Mouse (Mus musculus): Measurements from ENCODE around the gene Pak6. TPM values are rescaled to one million over a fixed set of nuclear protein-coding genes. Genes with fewer than 3 reads are reported as not detected.
A peak's percentile ranks its signal among the peaks of the same experiment; 100 is the strongest.
"Not testable (repeated sequence)": the region's sequence is repeated elsewhere in the genome, so short reads cannot be mapped to it uniquely, and the experiment has no call there.

Gene Pak6
- polyA plus RNA-seq, 1 experiment from 2014 or later, result 2.8 TPM

DNA sequence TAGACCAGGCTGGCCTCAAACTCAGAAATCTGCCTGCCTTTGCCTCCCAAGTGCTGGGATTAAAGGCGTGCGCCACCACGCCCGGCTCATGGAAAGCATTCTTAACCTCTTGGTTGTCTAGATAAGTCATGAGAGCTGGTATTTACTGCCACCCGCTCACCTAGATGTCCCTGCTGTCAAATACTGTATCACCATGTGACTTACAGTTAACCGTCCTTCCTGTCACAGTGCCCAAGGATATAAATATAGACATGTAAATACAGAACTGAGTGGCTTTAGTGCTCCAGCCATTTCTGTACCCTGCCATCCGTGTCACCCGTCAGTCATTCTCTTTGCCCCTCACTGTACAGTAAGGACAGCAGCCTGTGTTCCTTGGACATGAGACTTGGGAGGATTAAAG is 24.4 kb upstream of the Pak6 start:
- Histone ChIP-seq H3K27me3 (replicated peaks; ENCODE audit: control insufficient read depth, insufficient read depth, low read length) (no peaks in the 10 kb centered on the region), H3K4me3 (ENCODE audit: low read depth, low read length) (no peak overlapping the region), H3K27ac (ENCODE audit: low read depth, low read length) (no peak overlapping the region), H3K9ac (ENCODE audit: low read depth, low read length) (no peak overlapping the region), H3K4me1 (replicated peaks; ENCODE audit: control insufficient read depth, insufficient read depth, low read length) (no peaks in the 10 kb centered on the region), H3K4me2 (no peak overlapping the region), H3K9me3 (ENCODE audit: control insufficient read depth, low read length) (no peaks in the 10 kb centered on the region), H3K36me3 (ENCODE audit: control insufficient read depth, insufficient read depth, low read length) (peaks cover 60% of the 10 kb centered on the region)
- ATAC-seq (replicated peaks; ENCODE audit: low FRiP score) (no peak), DNase-seq (ENCODE audit: low spot score) (no peak)
- WGBS, result 91% methylated on average over 8 of the region's 8 CpGs

DNA sequence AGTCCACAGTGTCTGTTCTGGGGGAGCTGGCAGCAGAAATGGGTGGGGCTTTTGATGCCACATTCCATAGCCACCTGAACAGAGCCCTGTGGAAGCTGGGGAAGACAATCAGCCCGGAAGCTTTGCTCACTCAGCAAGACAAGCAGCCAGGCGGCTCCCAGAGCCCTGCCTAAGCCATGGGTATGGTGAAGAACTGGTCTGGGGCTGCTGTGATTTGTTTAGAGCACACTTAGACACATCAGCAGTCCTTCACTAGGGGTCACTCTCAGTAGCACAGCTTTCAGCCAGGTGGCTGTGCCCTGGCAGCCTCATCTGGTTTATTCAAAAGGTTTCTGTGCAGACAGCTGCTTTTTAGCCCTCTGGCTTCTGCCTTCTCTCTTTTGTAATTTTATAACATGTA is 22.0 kb upstream of the Pak6 start:
- Histone ChIP-seq H3K4me2 (no peak overlapping the region), H3K36me3 (ENCODE audit: control insufficient read depth, insufficient read depth, low read length) (peaks cover 50% of the 10 kb centered on the region), H3K4me3 (ENCODE audit: low read depth, low read length) (no peak overlapping the region), H3K4me1 (replicated peaks; ENCODE audit: control insufficient read depth, insufficient read depth, low read length) (no peaks in the 10 kb centered on the region), H3K27ac (ENCODE audit: low read depth, low read length) (no peak overlapping the region), H3K9me3 (ENCODE audit: control insufficient read depth, low read length) (no peaks in the 10 kb centered on the region), H3K27me3 (replicated peaks; ENCODE audit: control insufficient read depth, insufficient read depth, low read length) (no peaks in the 10 kb centered on the region), H3K9ac (ENCODE audit: low read depth, low read length) (no peak overlapping the region)
- WGBS, result 76% methylated on average over 2 of the region's 2 CpGs
- DNase-seq (ENCODE audit: low spot score), result no peak
- no peak for ATAC-seq (replicated peaks; ENCODE audit: low FRiP score)

- Histone ChIP-seq H3K9me3 (ENCODE audit: control insufficient read depth, low read length) (no peaks in the 10 kb centered on the region), H3K27ac (ENCODE audit: low read depth, low read length) (no peak overlapping the region), H3K9ac (ENCODE audit: low read depth, low read length) (no peak overlapping the region), H3K4me3 (ENCODE audit: low read depth, low read length) (no peak overlapping the region), H3K36me3 (ENCODE audit: control insufficient read depth, insufficient read depth, low read length) (peaks cover 43% of the 10 kb centered on the region), H3K27me3 (replicated peaks; ENCODE audit: control insufficient read depth, insufficient read depth, low read length) (no peaks in the 10 kb centered on the region), H3K4me1 (replicated peaks; ENCODE audit: control insufficient read depth, insufficient read depth, low read length) (no peaks in the 10 kb centered on the region), H3K4me2 (no peak overlapping the region)
- WGBS, result 89% methylated on average over 3 of the region's 3 CpGs
- DNase-seq (ENCODE audit: low spot score) (no peak), ATAC-seq (replicated peaks; ENCODE audit: low FRiP score) (no peak)
Observed at GRCm38 (mm10) chr2:118642431-118642830, 20.7 kb upstream of the Pak6 start.

DNA sequence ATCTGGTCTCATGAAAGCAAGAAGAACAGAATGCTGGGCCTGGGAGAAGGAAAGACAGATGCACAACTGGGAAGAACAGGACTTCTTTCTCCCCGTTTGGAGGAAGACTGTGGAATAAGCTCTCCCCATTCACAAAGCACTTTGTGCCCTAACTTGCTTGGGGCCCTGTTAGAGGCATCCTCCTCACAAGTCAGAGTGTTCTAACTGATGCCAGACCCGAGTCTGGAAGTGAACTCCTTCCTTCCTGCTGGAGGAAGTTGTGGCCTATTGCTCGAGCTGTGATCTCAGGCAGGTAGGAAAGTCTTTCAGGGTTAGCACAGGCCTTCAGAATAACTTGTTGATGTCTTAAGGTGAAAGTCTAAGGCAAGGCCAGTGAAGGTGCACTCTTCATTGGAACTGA is 20.2 kb upstream of the Pak6 start:
- Histone ChIP-seq H3K9ac (ENCODE audit: low read depth, low read length) (no peak overlapping the region), H3K4me2 (no peak overlapping the region), H3K4me1 (replicated peaks; ENCODE audit: control insufficient read depth, insufficient read depth, low read length) (no peaks in the 10 kb centered on the region), H3K27me3 (replicated peaks; ENCODE audit: control insufficient read depth, insufficient read depth, low read length) (no peaks in the 10 kb centered on the region), H3K36me3 (ENCODE audit: control insufficient read depth, insufficient read depth, low read length) (peaks cover 43% of the 10 kb centered on the region), H3K9me3 (ENCODE audit: control insufficient read depth, low read length) (no peaks in the 10 kb centered on the region), H3K27ac (ENCODE audit: low read depth, low read length) (no peak overlapping the region), H3K4me3 (ENCODE audit: low read depth, low read length) (no peak overlapping the region)
- DNase-seq (ENCODE audit: low spot score), result no peak
- ATAC-seq (replicated peaks; ENCODE audit: low FRiP score), result no peak
- WGBS, result 73% methylated on average over 3 of the region's 3 CpGs

DNA sequence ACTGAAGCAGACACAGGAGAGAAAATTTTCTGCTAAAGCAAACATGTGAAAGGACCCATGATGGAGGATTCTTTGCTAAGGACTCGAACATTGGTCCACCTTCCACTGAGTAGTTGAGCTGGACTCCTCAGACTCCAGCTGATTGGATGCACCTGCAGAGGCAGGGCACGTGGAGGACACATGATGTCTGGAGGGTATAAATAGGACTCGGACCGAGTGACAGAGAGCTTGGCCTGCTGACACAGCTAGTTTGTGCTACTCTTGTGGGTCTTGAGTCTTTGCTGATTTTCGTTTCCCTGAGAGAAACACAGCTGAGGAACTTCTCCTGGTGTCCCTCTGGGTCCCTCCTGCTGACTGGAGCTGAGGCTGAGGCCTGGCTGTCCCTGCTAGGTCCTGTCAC is 16.4 kb upstream of the Pak6 start:
- WGBS, result 87% methylated on average over 5 of the region's 5 CpGs
- no peak overlapping the region for H3K27ac ChIP-seq (ENCODE audit: low read depth, low read length)
- H3K9me3 ChIP-seq (ENCODE audit: control insufficient read depth, low read length), result no peaks in the 10 kb centered on the region
- DNase-seq (ENCODE audit: low spot score) (no peak), ATAC-seq (replicated peaks; ENCODE audit: low FRiP score) (no peak)
- H3K36me3 ChIP-seq (ENCODE audit: control insufficient read depth, insufficient read depth, low read length), result peaks cover 15% of the 10 kb centered on the region
- no peaks in the 10 kb centered on the region for H3K4me1 ChIP-seq (replicated peaks; ENCODE audit: control insufficient read depth, insufficient read depth, low read length)
- H3K9ac ChIP-seq (ENCODE audit: low read depth, low read length), result no peak overlapping the region
- no peak overlapping the region for H3K4me3 ChIP-seq (ENCODE audit: low read depth, low read length)
- no peaks in the 10 kb centered on the region for H3K27me3 ChIP-seq (replicated peaks; ENCODE audit: control insufficient read depth, insufficient read depth, low read length)
- no peak overlapping the region for H3K4me2 ChIP-seq

DNA sequence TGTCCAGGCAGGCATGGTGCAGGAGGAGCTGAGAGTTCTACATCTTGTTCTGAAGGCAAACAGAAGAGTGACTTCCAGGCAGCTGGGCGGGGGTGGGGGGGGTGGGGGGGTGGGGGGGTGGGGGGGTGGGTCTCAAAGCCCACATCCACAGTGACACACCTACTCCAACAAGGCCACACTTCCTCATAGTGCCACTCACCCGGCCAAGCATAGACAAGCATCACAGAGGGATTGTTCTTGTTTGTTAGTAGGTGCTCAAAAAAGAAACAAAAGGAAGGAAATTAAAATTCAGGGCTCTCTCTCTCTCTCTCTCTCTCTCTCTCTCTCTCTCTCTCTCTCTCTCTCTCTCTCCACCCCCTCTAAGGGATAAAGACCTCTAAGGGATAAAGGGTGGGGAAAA is 12.4 kb upstream of the Pak6 start:
- ATAC-seq (replicated peaks; ENCODE audit: low FRiP score); H3K9ac ChIP-seq (ENCODE audit: low read depth, low read length); H3K9me3 ChIP-seq (ENCODE audit: control insufficient read depth, low read length); DNase-seq (ENCODE audit: low spot score); H3K4me1 ChIP-seq (replicated peaks; ENCODE audit: control insufficient read depth, insufficient read depth, low read length); H3K27ac ChIP-seq (ENCODE audit: low read depth, low read length); H3K4me3 ChIP-seq (ENCODE audit: low read depth, low read length); H3K36me3 ChIP-seq (ENCODE audit: control insufficient read depth, insufficient read depth, low read length); H3K27me3 ChIP-seq (replicated peaks; ENCODE audit: control insufficient read depth, insufficient read depth, low read length); H3K4me2 ChIP-seq: not testable (repeated sequence)
- WGBS, result 53% methylated on average over 2 of the region's 2 CpGs

GRCm38 (mm10) chr2:118656688-118657281 is 6.3 kb upstream of the Pak6 start:
- Histone ChIP-seq H3K9ac (ENCODE audit: low read depth, low read length) (no peak overlapping the region), H3K36me3 (ENCODE audit: control insufficient read depth, insufficient read depth, low read length) (no peaks in the 10 kb centered on the region), H3K4me2 (no peak overlapping the region), H3K4me1 (replicated peaks; ENCODE audit: control insufficient read depth, insufficient read depth, low read length) (peaks cover 40% of the 10 kb centered on the region), H3K27me3 (replicated peaks; ENCODE audit: control insufficient read depth, insufficient read depth, low read length) (no peaks in the 10 kb centered on the region), H3K4me3 (ENCODE audit: low read depth, low read length) (no peak overlapping the region), H3K9me3 (ENCODE audit: control insufficient read depth, low read length) (no peaks in the 10 kb centered on the region), H3K27ac (ENCODE audit: low read depth, low read length) (no peak overlapping the region)
- DNase-seq (ENCODE audit: low spot score), result no peak
- WGBS, result 47% methylated on average over 3 of the region's 3 CpGs
- no peak for ATAC-seq (replicated peaks; ENCODE audit: low FRiP score)

DNA sequence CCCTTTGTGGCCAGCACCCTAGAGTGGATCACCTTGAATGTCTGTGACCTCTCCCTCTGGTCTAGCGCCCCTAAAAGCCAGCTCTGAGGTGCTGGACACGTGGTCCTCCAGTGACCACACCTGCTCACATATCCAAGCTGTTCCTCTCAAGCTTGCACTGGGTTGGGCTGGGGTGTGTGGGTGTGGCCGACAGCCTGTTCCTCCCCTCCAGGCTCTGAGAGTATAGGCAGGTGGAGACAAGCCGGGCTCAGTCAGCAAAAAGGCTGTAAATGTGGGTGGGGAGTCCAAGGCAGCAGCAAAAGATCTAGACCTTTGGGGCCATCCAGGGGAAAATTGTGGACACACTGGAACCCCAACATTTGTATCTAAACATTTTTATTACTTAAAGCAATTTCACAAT is 4.6 kb upstream of the Pak6 start:
- WGBS, result 29% methylated on average over 4 of the region's 4 CpGs
- H3K27ac ChIP-seq (ENCODE audit: low read depth, low read length), result peak overlapping the region; percentile 96
- H3K36me3 ChIP-seq (ENCODE audit: control insufficient read depth, insufficient read depth, low read length), result no peaks in the 10 kb centered on the region
- H3K4me1 ChIP-seq (replicated peaks; ENCODE audit: control insufficient read depth, insufficient read depth, low read length), result peaks cover 51% of the 10 kb centered on the region
- DNase-seq (ENCODE audit: low spot score) (peak; percentile 56), ATAC-seq (replicated peaks; ENCODE audit: low FRiP score) (peak; percentile 83)
- H3K9me3 ChIP-seq (ENCODE audit: control insufficient read depth, low read length), result no peaks in the 10 kb centered on the region
- H3K4me2 ChIP-seq, result peak overlapping the region; percentile 65
- H3K9ac ChIP-seq (ENCODE audit: low read depth, low read length), result peak overlapping the region; percentile 65
- no peaks in the 10 kb centered on the region for H3K27me3 ChIP-seq (replicated peaks; ENCODE audit: control insufficient read depth, insufficient read depth, low read length)
- H3K4me3 ChIP-seq (ENCODE audit: low read depth, low read length), result no peak overlapping the region

DNA sequence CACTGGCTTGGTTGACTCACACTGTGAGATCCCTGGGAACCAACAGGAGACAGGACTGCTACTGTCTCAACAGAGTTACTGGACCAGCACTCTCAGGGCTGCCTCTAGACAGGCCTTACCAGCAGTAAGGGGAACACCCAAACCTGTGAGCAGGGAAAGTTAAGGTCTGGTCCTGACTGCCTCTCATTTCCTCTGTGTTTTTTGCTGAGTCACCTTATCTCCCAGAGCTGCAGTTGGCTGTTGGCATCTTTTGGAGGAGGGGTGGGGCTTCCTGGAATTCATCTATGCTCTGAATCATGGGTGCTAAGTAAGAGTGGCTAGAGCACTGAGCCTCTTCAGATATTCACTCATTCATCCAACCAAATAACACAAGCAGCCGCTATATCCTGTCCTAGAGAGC is 4.0 kb upstream of the Pak6 start:
- Histone ChIP-seq H3K27ac (ENCODE audit: low read depth, low read length) (peak overlapping the region; percentile 96), H3K36me3 (ENCODE audit: control insufficient read depth, insufficient read depth, low read length) (no peaks in the 10 kb centered on the region), H3K27me3 (replicated peaks; ENCODE audit: control insufficient read depth, insufficient read depth, low read length) (peaks cover 3% of the 10 kb centered on the region; the same call in 1 of the 2 replicates), H3K4me1 (replicated peaks; ENCODE audit: control insufficient read depth, insufficient read depth, low read length) (peaks cover 57% of the 10 kb centered on the region), H3K4me2 (peak overlapping the region; percentile 65), H3K4me3 (ENCODE audit: low read depth, low read length) (peak overlapping the region; percentile 40), H3K9ac (ENCODE audit: low read depth, low read length) (peak overlapping the region; percentile 65), H3K9me3 (ENCODE audit: control insufficient read depth, low read length) (no peaks in the 10 kb centered on the region)
- ATAC-seq (replicated peaks; ENCODE audit: low FRiP score), result peak; percentile 80
- whole genome bisulfite sequencing, result 37% methylated on average over 1 of the region's 1 CpGs
- peak; percentile 50 for DNase-seq (ENCODE audit: low spot score)
